Mouse (Mus musculus) forebrain, postnatal 0 days (tissue): ENCODE results near the gene Sh2b2. TPM values are rescaled to one million over a fixed set of nuclear protein-coding genes. Genes with fewer than 3 reads are reported as not detected.

ENCODE experiments used
- ATAC-seq: fragments of 200-750 bp; cut with Nextera tagmentation; 2 replicates; pipeline ENCODE4 v1.8.0; 2017; ENCODE audit warnings: mild to moderate bottlenecking, moderate library complexity
- DNase-seq: peaks from one replicate; pipeline ENCODE4 v3.0.0-alpha.2; 2015
- H3K27ac ChIP-seq: fragments of 300-500 bp; sonication (generic); 2 replicates; pipeline ENCODE4 v1.5.1; 2014; ENCODE audit warnings: low read depth, mild to moderate bottlenecking, antibody characterized with exemption, low read length, moderate library complexity, mixed read lengths
- H3K27me3 ChIP-seq: fragments of 300-500 bp; sonication (generic); 2 replicates; pipeline ENCODE4 v1.6.1; 2014; ENCODE audit warnings: mild to moderate bottlenecking, low read length, mixed read lengths; ENCODE audit not compliant: insufficient read depth
- H3K36me3 ChIP-seq: fragments of 300-500 bp; sonication (generic); 2 replicates; pipeline ENCODE4 v1.6.1; 2014; ENCODE audit warnings: mild to moderate bottlenecking, moderate library complexity; ENCODE audit not compliant: insufficient read depth
- H3K4me1 ChIP-seq: fragments of 300-500 bp; sonication (generic); 2 replicates; pipeline ENCODE4 v1.6.1; 2014; ENCODE audit warnings: antibody characterized with exemption; ENCODE audit not compliant: insufficient read depth
- H3K4me2 ChIP-seq: fragments of 300-500 bp; sonication (generic); 2 replicates; pipeline ENCODE4 v1.6.1; 2014; ENCODE audit warnings: low read depth, mild to moderate bottlenecking, moderate library complexity
- H3K4me3 ChIP-seq: fragments of 300-500 bp; sonication (generic); 2 replicates; pipeline ENCODE4 v1.5.1; 2014; ENCODE audit warnings: low read depth, low read length, mixed read lengths
- H3K9ac ChIP-seq: fragments of 300-500 bp; sonication (generic); 2 replicates; pipeline ENCODE4 v1.6.1; 2014; ENCODE audit warnings: mild to moderate bottlenecking
- H3K9me3 ChIP-seq: fragments of 300-500 bp; sonication (generic); 2 replicates; pipeline ENCODE4 v1.6.1; 2016; ENCODE audit warnings: low read length
- CTCF ChIP-seq: sonication (generic); IDR thresholded peaks from 2 replicates; pipeline ENCODE4 v1.5.1; 2016; ENCODE audit warnings: antibody characterized with exemption, control low read depth, low read depth
- WGBS: fragments of 180-500 bp; shearing (Covaris S2); extraction: QIAGEN DNeasy Blood & Tissue Kit; methylation state at CpG from one replicate; pipeline ENCODE4 v1.1.7; 2014; 5-methylcytosine and 5-hydroxymethylcytosine counted together
- polyA plus RNA-seq: library from polyadenylated mRNA; unstranded; fragments of >200 nt; fragmentation: Nextera tagmentation; extraction: Ambion mirVana; gene quantifications from 2 replicates; pipeline ENCODE4 v1.2.1, GENCODE M21; 2015
- total RNA-seq: library from RNA; depleted of rRNA; stranded (reverse); fragments of >200 nt; gene quantifications from 2 replicates; pipeline ENCODE4 v1.2.3, GENCODE M21; 2014

The Sh2b2 gene
- total and polyA plus RNA-seq, 2 experiments from 2014 or later, result 22.7 to 38.4 TPM

DNA sequence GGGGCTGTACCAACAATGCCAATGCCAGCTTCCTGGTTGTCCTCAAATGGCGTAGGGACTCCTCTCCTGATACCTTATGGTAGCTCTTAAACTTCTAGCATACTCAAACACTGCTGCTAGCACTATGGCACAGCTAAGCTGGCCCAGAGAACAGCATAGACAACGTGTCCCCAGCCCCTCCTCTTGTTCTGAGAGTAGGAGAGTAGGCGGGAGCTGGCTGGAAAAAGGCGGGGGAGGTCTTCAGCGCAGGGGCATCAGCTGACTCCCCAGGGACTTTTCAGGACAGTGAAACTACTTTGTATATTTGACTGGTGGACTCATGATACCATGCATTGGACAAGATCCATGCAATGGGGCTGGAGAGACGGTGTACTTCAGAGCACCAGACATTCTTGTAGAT is 64.3 kb downstream of the Sh2b2 start:
- no peak overlapping the region for H3K4me3 ChIP-seq
- no peak overlapping the region for H3K27ac ChIP-seq
- peaks cover 63% of the 10 kb centered on the region for H3K36me3 ChIP-seq
- H3K9ac ChIP-seq, result no peak overlapping the region
- H3K9me3 ChIP-seq, result no peaks in the 10 kb centered on the region
- no peaks in the 10 kb centered on the region for H3K27me3 ChIP-seq
- TF ChIP-seq CTCF, result no peak
- DNase-seq (no peak), ATAC-seq (no peak)
- 93% methylated on average over 6 of the region's 6 CpGs for WGBS
- H3K4me2 ChIP-seq, result no peak overlapping the region
- no peaks in the 10 kb centered on the region for H3K4me1 ChIP-seq

DNA sequence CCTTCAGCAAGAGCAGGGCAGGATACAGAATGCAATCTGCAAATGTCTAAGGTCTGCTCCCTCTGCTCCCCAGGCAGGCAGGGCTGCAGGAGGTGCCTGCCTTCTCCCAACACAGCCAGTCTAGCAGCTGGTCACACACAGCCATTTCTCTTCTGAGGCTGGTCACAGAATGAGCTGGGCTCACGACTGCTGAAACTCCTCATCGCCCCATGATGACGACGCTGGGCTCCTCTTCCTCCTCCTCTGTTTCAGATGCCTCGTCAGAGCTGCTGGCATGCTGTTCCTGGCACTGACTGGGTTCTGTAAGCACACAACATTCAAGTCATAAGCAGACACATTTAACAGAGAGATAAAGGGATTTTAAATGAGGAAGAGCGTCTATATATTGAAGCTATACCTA is 65.2 kb downstream of the Sh2b2 start:
- 90% methylated on average over 6 of the region's 6 CpGs for WGBS
- Histone ChIP-seq H3K4me1 (no peaks in the 10 kb centered on the region), H3K27ac (no peak overlapping the region), H3K36me3 (peaks cover 60% of the 10 kb centered on the region), H3K9me3 (no peaks in the 10 kb centered on the region), H3K9ac (no peak overlapping the region), H3K27me3 (no peaks in the 10 kb centered on the region), H3K4me2 (no peak overlapping the region), H3K4me3 (no peak overlapping the region)
- DNase-seq (no peak), ATAC-seq (no peak)
- no peak for TF ChIP-seq CTCF

DNA sequence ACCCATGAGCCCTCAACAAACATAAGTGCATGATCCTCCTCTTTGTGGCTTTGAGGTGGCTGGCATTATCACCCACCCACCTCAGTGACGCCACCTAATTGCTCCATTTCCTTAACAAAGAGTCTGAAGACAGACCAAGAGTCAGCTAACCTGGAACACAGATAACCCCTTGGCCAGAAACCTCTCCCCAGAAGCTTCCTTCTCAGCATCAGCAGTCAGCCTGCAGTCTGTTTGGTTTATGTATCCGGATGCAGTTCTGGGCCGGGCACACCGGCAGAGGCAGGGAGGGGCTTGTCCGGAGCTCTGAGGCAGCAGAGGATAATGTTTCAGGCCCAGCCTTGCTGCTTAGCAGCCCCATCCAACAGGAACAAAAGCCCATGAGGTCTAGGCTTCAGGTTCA is 66.8 kb downstream of the Sh2b2 start:
- no peaks in the 10 kb centered on the region for H3K9me3 ChIP-seq
- H3K36me3 ChIP-seq, result peaks cover 58% of the 10 kb centered on the region
- H3K9ac ChIP-seq, result no peak overlapping the region
- no peak for TF ChIP-seq CTCF
- H3K4me2 ChIP-seq, result no peak overlapping the region
- H3K27me3 ChIP-seq, result no peaks in the 10 kb centered on the region
- H3K4me1 ChIP-seq, result no peaks in the 10 kb centered on the region
- H3K27ac ChIP-seq, result no peak overlapping the region
- no peak for DNase-seq
- no peak for ATAC-seq
- 92% methylated on average over 5 of the region's 5 CpGs for WGBS
- H3K4me3 ChIP-seq, result no peak overlapping the region

DNA sequence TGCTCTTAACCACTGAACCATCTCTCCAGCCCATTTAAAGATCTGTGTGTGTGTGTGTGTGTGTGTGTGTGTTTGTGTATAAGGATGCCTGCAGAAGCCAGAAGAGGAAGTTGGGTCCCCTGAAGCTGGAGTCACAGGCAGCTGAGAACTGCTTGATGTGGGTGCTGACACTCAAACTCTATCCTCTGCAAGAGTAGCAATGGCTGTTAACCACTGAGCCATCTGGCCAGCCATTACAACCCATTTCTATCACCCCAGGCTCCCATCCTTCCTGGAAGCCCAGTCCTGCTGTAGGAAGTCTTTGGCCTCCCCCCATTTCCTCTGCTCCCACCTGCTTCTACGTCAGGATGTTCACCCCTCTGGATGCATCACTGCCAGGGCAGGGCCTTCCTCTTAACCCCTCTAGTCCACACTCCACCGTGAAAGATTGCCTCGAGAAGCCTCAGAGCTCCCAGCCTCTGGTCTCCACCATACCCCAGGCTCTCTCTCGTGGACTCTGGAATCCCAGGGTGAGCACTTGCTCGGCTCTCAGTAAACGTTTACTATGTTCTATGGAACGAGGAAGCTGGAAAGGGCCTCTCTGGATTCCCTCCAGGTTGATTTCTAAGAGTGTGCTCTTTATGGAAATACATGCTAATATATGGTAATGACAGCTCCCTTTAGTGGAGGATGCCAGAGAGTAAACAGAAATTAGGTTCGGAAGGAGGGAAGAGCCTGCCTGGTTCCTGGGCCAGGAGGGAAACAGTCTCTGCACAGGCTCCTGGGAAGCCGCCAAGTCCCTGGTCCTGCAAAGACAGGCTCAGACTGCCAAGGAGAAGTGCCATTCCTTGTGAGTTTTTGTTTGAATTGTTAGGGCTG is 72.5 kb downstream of the Sh2b2 start:
- H3K4me3 ChIP-seq, result no peak overlapping the region
- H3K27ac ChIP-seq, result peak overlapping the region; percentile 47; the same call in 1 of the 2 replicates
- peak; percentile 83 for DNase-seq
- H3K9ac ChIP-seq, result no peak overlapping the region
- peak; percentile 60 for ATAC-seq
- no peaks in the 10 kb centered on the region for H3K27me3 ChIP-seq
- H3K36me3 ChIP-seq, result peaks cover 12% of the 10 kb centered on the region
- WGBS, result 16% methylated on average over 9 of the region's 9 CpGs
- no peak overlapping the region for H3K4me2 ChIP-seq
- H3K4me1 ChIP-seq, result peaks cover 6% of the 10 kb centered on the region
- no peaks in the 10 kb centered on the region for H3K9me3 ChIP-seq
- TF ChIP-seq CTCF, result no peak

DNA sequence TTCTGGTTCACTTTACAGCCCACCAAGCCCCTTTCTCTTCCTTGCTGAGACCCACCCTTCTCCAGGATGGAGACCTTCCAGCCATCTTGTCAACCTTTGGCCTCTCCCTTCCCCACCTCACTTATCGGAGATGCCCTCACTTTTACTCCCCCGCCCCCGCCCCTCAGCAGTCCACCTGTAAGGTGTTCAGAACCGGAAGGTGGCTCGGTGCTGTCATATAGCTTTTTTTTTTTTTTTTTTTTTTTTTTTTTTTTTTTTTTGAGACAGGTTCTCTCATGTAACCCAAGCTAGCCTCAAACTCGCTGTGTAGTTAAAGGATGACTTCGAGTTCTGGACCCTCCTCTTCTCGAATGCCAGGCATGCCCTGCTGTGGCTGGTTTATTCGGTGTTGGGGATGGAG is 73.4 kb downstream of the Sh2b2 start:
- no peak for TF ChIP-seq CTCF
- Histone ChIP-seq H3K9me3 (no peaks in the 10 kb centered on the region), H3K36me3 (0 out of 2 replicates have a peak, but pooled peaks cover 6% of the 10 kb centered on the region), H3K4me1 (peaks cover 6% of the 10 kb centered on the region), H3K27ac (no peak overlapping the region), H3K9ac (no peak overlapping the region), H3K4me3 (no peak overlapping the region), H3K4me2 (no peak overlapping the region), H3K27me3 (no peaks in the 10 kb centered on the region)
- WGBS, result 81% methylated on average over 9 of the region's 9 CpGs
- ATAC-seq, result no peak
- no peak for DNase-seq

DNA sequence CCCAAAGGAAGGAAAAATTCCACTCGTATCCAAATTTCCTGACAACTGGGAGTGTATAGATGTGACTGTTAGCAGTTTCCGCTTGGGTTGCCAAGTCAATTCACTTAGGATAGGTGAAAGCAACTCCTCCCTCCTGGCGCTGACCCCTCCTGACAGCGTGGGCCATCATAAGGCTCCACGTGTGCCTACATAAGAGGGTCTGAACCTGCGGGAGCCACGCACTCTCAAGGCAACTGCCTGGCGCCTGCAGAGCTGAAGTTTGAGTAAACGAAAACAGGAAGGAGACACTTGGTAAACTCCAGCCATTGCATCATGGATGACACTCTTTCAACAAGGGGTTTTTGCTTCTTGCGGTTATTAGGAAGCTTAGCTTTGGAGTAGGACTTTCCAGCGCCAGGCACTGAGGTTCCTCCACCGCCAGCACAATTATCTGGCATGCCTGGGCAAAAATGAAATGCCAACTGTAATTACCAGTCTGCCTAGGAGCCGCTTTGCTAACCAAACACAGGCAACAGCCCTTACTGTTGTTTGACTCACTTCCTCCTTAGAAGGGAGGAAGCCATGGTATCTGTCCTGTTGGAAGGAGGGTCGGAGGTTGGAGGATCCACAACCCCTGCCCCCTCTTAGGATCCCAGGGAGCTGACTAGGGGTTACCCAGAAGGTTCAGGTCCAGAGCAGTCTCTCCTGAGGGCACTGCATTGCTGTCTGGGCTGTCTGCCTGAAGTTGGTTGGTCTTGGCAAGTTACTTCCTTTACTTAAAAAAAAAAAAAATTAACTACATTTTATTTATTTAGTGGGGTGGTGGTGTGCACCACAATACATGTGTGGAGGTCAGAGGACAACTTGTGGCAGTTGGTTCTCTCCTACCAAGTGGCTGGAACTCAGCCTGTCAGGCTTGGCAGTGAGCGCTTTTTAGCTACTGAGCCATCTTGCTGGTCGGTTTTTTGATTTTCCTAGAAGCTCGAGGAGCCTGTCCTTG is 74.7 kb downstream of the Sh2b2 start:
- peak overlapping the region; percentile 73 for H3K4me2 ChIP-seq
- H3K4me1 ChIP-seq, result peaks cover 6% of the 10 kb centered on the region
- 25% methylated on average over 17 of the region's 17 CpGs for WGBS
- ATAC-seq, result no peak
- H3K27ac ChIP-seq, result peak overlapping the region; percentile 76
- H3K9ac ChIP-seq, result peak overlapping the region; percentile 76; the same call in 1 of the 2 replicates
- peaks cover 5% of the 10 kb centered on the region; the same call in 1 of the 2 replicates for H3K36me3 ChIP-seq
- H3K27me3 ChIP-seq, result no peaks in the 10 kb centered on the region
- peak overlapping the region; percentile 65 for H3K4me3 ChIP-seq
- H3K9me3 ChIP-seq, result no peaks in the 10 kb centered on the region
- no peak for TF ChIP-seq CTCF
- peak; percentile 41 for DNase-seq
